9 mouse cellular contexts compared by ENCODE assay signal in genomic region chr9:52287246-52287651, GRCm38 (mm10).
DNase-seq lines count a peak whose midpoint lies in the region; ATAC-seq and TF ChIP-seq lines count a peak whose summit lies in the region.
"Had no signal": no experiment of that assay in that cellular context is flagged by ENCODE, and none has a peak within 500 bp of the region (broad histone marks: within the 10 kb centered on the region; RNA-seq: fewer than 3 reads in every experiment).

No protein-coding gene starts in this region.

- 2% methylated on average over 10 of the region's 10 CpGs for WGBS in intestine, postnatal 0 days
- WGBS in limb, embryonic 13.5 days = 5% methylated on average over 10 of the region's 10 CpGs
- WGBS in midbrain, embryonic 13.5 days = 7% methylated on average over 10 of the region's 10 CpGs

- no peaks in the 10 kb centered on the region for H3K9me3 ChIP-seq in intestine, postnatal 0 days (ENCODE audit: control insufficient read depth)
- no peaks in the 10 kb centered on the region for H3K9me3 ChIP-seq in limb, embryonic 13.5 days
- no peaks in the 10 kb centered on the region for H3K9me3 ChIP-seq in midbrain, embryonic 13.5 days

- peak; percentile 64 for DNase-seq in urinary bladder, postnatal 25 days (ENCODE audit: low spot score)
- DNase-seq in urinary bladder, postnatal 10 days (ENCODE audit: low spot score) = no peak
- peak; percentile 49 to 75 for DNase-seq in spleen, postnatal 10 days (ENCODE audit: low spot score in 2 of 2)

- peaks cover 11% of the 10 kb centered on the region for H3K27me3 ChIP-seq in intestine, postnatal 0 days (replicated peaks; ENCODE audit: control insufficient read depth, insufficient read depth, low read length)
- 0 out of 2 replicates have a peak, but pooled peaks cover 2% of the 10 kb centered on the region for H3K27me3 ChIP-seq in limb, embryonic 13.5 days
- H3K27me3 ChIP-seq in midbrain, embryonic 13.5 days = no peaks in the 10 kb centered on the region

- H3K36me3 ChIP-seq in intestine, postnatal 0 days (ENCODE audit: control insufficient read depth, insufficient read depth) = no peaks in the 10 kb centered on the region
- H3K36me3 ChIP-seq in limb, embryonic 13.5 days = no peaks in the 10 kb centered on the region
- H3K36me3 ChIP-seq in midbrain, embryonic 13.5 days = no peaks in the 10 kb centered on the region

- H3K4me2 ChIP-seq in intestine, postnatal 0 days (replicated peaks; ENCODE audit: low read depth) = peak overlapping the region; percentile 61
- H3K4me2 ChIP-seq in limb, embryonic 13.5 days (replicated peaks) = peak overlapping the region; percentile 69
- peak overlapping the region; percentile 55 for H3K4me2 ChIP-seq in midbrain, embryonic 13.5 days (replicated peaks)

- no peak overlapping the region for H3K9ac ChIP-seq in intestine, postnatal 0 days (ENCODE audit: low read depth, low read length)
- peak overlapping the region; percentile 56; the same call in 1 of the 2 replicates for H3K9ac ChIP-seq in limb, embryonic 13.5 days
- peak overlapping the region; percentile 21; the same call in 1 of the 2 replicates for H3K9ac ChIP-seq in midbrain, embryonic 13.5 days (replicated peaks)

- peak; percentile 88 for TF ChIP-seq CTCF in intestine, postnatal 0 days (IDR thresholded peaks at IDR 0.05; ENCODE audit: low read depth)

- peak; percentile 72 for ATAC-seq in common myeloid progenitor, adult 5-6 weeks (replicated peaks; ENCODE audit: low read depth, poor library complexity, severe bottlenecking)
- ATAC-seq in granulocyte monocyte progenitor cell, adult 5-6 weeks (replicated peaks; ENCODE audit: poor library complexity, severe bottlenecking) = peak; percentile 36; the same call in 1 of the 2 replicates
- ATAC-seq in intestine, postnatal 0 days = no peak
- ATAC-seq in limb, embryonic 13.5 days (ENCODE audit: low FRiP score, low read depth) = no peak
- ATAC-seq in midbrain, embryonic 13.5 days = 0 out of 2 replicates have a peak, but pooled peaks have one; percentile 68

- H3K4me3 ChIP-seq in intestine, postnatal 0 days (ENCODE audit: low read depth, low read length) = 0 out of 2 replicates have a peak overlapping the region, but pooled peaks have one; percentile 14
- peak overlapping the region; percentile 38 for H3K4me3 ChIP-seq in limb, embryonic 13.5 days
- H3K4me3 ChIP-seq in midbrain, embryonic 13.5 days (replicated peaks) = peak overlapping the region; percentile 31
- H3K4me3 ChIP-seq: erythroblast, embryonic 14.5 days had no signal

- H3K27ac ChIP-seq in intestine, postnatal 0 days (ENCODE audit: low read depth, low read length) = no peak overlapping the region
- no peak overlapping the region for H3K27ac ChIP-seq in limb, embryonic 13.5 days
- H3K27ac ChIP-seq in midbrain, embryonic 13.5 days = no peak overlapping the region

- no peaks in the 10 kb centered on the region for H3K4me1 ChIP-seq in intestine, postnatal 0 days (replicated peaks; ENCODE audit: control insufficient read depth, insufficient read depth, low read length)
- H3K4me1 ChIP-seq in limb, embryonic 13.5 days = 0 out of 2 replicates have a peak, but pooled peaks cover 4% of the 10 kb centered on the region
- peaks cover 22% of the 10 kb centered on the region for H3K4me1 ChIP-seq in midbrain, embryonic 13.5 days (replicated peaks)

Comparison
In these comparisons a context has a peak if more than half of its experiments do, and no peak if none do; other contexts are left out.
1. ATAC-seq: peak in common myeloid progenitor, adult 5-6 weeks (single experiment), granulocyte monocyte progenitor cell, adult 5-6 weeks (single experiment) and midbrain, embryonic 13.5 days (single experiment); none in intestine, postnatal 0 days (single experiment) and limb, embryonic 13.5 days (single experiment).
2. Peak in every context shown above with its lines, with median percentiles within 50 percentile points of each other: H3K4me2 ChIP-seq and H3K4me3 ChIP-seq.